Mouse (Mus musculus): ENCODE data around the gene Epha3.

- TF ChIP-seq CTCF (IDR thresholded peaks at IDR 0.05; ENCODE audit: low read depth) = no peak
- no peak for TF ChIP-seq EP300 (optimal IDR thresholded peaks at IDR 0.05)
These were observed 120.6 kb downstream of the Epha3 start for GRCm38 (mm10) chr16:63743208-63743854.

Measured in stomach, postnatal 0 days (tissue).